Mouse (Mus musculus): ENCODE measurements around the gene Mthfd2l.

The Mthfd2l gene

DNA sequence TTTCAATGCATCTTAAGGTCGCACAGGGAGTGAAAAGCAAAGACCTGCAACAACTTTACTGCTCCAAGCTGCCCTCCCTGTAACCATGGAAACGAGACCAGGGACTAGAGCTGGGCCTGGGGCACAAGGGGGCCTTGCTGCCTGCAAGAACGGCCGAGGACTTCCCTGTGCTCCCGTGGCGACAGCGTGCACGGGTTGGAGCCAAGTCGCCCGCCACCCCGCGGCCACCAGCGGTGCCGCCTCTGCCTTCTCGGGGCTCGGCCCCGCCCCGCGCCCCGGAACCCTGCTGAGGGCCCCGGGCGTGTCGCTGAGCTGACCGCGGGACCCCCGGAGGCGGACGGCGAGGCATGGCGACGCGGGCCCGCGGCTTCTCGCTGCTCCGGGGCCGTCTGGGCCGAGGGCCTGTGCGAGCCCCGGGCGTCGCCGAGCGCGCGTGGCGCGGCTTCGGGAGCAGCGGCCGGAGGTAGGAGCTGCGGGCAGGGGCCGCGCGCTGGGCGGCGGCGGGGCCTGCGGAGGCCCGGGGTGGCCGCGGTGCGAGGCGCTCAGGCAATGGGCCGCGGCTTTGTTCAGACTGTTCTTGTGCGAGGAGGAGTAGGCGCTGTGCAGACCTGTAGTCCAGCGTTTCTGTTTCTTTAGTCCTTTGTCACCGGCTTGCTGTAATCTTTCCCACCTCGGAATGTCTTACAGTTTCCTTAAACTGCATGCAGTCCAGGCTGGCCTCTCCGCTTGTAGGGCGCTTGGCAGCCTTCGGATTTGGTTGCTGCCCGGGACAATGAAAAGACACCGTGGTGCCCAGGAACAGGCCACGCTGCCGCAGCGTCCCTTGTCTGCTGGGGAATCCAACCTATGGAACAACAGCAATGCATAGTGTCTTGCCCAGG, at the start of gene Mthfd2l:
Gene Mthfd2l, plus strand, starts transcription at position 147 of the 881 bp plus-strand sequence.
- DNase-seq (ENCODE audit: low spot score): peak; percentile 52

DNA sequence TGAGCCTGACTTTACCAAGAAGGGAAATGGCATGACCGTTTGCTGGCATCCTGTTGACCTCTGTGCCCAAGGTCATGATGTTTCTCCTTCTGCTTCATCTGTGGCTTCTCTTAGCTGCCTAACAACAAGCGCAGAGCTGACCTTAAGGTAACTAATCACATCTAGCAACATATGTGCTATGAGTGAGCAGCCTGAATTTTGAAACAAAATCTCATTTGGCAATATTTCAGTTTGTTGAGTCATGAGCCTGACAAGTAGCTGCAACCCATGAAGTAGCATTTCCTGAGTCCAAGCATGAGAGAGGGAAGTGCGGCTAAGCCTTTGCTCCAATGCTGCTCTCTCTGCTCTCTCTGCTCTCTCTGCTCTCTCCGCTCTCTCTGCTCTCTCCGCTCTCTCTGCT, 49.2 kb upstream of the Mthfd2l start:
- DNase-seq (ENCODE audit: low spot score): no peak

DNA sequence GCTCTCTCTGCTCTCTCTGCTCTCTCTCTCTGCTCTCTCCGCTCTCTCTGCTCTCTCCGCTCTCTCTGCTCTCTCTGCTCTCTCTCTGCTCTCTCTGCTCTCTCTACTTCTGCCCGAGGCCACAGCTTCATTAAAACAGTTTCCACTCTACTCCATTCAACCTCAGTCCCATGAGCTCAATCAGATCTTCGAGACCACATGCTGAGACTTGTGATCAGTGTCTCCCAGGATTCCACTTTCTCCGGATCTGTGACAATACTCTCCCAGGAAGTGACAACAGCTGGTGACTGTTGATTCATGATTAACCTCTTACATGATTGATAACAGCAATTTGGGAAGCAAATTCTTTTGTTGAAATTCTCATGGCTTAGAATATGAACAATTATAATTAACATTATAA, 48.8 kb upstream of the Mthfd2l start:
- no peak for DNase-seq (ENCODE audit: low spot score)

DNA sequence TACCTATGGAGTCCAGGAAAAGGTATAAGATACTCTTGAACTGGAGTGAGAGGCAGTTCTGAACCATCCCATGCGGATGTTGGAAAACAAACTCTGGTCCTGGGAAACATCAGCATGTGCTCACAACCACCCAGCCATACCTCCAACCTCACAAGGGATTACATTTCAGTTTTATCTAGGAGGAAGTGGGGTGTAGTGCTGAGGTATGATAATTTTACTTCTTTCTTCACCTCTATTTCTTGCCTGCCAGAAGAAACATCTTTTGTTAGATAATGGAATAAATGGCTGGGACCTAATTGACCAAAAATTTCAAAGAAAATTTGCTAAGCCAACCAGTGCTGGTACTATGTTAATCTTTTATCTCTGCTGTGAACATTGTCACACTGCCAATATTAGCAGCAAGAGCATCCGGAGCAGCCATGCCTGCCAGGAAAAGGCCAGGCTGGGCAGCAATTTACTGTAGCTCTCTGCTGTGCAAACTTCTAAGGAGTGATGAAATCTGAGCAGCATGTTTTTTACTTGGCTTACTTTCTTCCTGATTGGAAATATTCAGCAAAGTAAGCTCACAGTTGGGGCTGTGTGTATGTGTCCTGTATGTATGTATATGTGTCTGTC, 46.2 kb upstream of the Mthfd2l start:
- no peak for DNase-seq (ENCODE audit: low spot score)

DNA sequence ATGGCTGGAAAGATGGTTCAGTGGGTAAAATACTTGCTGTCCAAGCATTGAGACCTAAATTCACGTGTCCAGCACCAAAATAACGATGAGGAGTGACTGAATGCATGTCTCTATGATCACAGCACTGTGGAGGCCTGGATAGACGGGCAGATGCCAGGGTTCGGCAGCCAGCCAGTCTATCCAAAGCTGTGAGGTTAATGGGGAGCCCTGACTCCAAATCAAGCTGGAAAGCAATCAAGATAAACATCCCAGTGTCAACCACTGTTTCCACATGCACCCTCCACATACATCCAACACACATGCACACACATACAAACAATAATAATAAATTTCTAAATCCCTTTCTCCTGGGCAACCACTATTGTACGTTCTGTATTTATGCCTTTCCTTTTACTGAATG, 42.3 kb upstream of the Mthfd2l start:
- DNase-seq (ENCODE audit: low spot score): no peak

DNA sequence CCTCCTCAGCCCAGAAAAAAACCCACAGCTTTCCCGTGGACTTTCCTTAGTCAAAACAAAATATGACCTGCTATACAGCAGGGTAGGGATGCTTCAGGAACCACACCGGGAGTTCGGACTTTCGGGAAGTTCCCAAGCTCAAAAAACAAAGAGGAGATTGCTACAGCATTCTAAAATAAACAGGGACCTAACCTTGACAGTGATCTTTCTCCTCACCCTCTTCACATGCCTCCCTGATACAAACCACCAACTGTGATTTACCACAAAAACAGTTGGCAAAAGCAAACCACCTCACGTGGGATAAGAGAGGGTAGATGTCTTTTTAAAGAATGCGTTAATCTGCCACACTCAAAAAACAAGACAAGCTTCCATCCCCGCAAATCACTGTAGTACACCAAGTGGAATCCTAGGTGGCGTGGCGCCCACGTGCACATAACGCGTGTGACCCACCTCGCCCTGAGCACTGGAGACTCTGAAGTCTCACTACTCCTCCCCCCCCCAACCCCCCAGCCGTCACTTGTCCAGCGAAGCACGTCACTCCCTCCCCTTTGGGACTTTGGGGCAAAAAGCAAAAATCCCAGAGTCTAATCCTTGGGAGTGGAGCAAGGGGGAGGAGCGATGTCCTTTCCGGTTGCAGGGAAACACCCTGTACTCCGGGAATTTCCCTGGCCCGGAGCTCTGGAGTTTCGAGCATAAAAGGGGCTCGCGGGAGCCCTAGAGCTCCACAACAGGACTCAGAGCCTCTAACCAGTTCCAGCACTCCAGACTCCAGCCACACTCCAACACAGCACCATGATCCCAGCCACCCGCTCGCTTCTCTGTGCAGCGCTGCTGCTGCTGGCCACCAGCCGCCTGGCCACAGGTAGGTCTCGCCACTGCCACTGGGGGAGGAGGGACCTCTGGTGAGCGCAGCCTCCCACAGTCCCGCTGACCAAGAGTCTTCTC, 40.1 kb upstream of the Mthfd2l start, which contains the start of gene Cxcl1:
Gene Cxcl1, plus strand, starts transcription at position 723 of the 945 bp plus-strand sequence.
- no peak for DNase-seq (ENCODE audit: low spot score)

DNA sequence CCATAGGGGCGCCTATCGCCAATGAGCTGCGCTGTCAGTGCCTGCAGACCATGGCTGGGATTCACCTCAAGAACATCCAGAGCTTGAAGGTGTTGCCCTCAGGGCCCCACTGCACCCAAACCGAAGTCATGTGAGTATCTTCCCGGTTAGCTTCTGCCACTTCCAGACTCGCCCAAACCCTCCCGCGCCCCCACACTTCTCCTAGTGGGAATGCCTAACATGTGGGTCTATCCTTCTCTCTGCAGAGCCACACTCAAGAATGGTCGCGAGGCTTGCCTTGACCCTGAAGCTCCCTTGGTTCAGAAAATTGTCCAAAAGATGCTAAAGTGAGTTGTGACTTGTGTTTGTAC, 39.5 kb upstream of the Mthfd2l start:
- DNase-seq (ENCODE audit: low spot score): no peak

GRCm38 (mm10) chr5:90894231-90894630, 36.7 kb upstream of the Mthfd2l start:
- no peak for DNase-seq (ENCODE audit: low spot score)

- no peak for DNase-seq (ENCODE audit: low spot score)
Observed at GRCm38 (mm10) chr5:90897429-90897828, 33.5 kb upstream of the Mthfd2l start.

GRCm38 (mm10) chr5:90899308-90899707, 31.6 kb upstream of the Mthfd2l start:
- DNase-seq (ENCODE audit: low spot score): no peak

DNA sequence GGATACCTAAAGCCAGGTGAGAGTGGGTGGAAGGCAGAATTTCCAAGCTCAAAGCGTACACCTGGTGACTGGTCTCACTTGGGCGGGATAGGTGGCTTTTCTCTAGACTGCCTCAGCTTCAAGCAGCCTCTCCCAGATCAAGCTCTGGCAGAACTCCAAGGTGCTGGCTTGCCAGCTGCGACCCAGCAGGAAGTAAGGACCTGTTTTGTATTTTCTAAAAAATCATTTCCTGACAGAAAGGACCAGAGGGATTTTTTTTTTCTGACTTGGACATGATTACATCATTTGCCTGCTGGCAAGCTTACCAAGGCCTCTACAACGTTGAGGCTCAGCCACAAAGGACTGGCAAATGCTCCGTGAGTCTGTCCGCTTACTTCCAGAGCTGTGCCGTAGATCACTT, 30.8 kb upstream of the Mthfd2l start:
- DNase-seq (ENCODE audit: low spot score): no peak

DNA sequence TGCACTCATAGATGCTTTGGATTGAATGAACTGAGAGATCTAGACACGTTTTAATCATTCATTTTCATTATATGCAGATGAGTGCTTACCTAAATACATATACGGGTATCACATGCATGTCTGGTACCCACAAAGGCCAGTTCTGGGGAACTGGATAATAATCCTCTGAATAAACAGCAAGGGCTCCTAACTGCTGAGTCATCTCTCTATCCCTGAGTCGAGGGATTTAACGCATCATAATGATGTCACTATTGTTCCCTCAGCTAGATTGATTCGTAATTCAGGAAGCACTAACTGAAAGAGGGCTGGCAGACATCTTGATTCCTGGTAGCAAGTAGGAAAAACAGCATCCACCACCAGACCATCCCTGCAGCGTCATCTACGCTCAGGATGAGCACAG, 30.2 kb upstream of the Mthfd2l start:
- DNase-seq (ENCODE audit: low spot score): no peak

DNA sequence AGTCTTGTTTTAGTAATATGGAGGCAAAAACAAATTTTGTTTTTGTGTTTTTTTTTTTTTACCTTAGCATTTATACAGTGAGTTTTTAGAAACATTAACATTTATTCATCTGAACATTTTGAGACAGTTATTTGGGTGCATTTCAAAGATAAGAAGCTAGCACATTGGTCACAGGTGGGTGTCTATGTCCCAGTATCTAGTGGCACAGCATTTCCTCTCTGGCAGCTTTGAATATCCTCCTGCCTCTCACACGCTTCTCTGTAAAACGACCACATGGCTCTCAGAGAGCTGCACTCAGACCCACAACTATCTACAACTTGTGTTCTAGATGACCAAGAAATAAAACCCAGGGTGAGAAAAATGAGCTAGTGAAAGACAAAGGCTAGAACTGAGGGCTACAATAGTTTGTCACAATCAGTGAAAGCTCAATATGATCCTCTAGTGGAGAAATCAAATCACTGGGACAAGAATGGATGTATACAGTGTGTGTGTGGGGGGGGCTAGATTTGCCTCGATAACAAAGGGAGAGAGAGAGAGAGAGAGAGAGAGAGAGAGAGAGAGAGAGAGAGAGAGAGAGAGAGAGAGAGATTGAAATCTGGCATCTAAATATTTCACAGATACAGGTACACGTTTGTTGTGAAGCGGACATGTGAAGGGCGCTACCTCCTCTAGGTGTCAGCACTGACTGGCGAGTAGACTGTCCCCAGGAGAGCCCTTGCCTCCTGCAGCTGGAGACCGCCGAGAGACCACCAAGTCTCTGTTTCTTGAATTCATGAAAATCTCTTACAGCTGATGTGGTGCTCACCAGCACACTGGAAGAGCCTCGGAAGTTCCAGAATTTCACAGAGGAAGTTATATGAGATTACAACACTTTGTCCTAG, 28.3 kb upstream of the Mthfd2l start:
- no peak for DNase-seq (ENCODE audit: low spot score)

DNA sequence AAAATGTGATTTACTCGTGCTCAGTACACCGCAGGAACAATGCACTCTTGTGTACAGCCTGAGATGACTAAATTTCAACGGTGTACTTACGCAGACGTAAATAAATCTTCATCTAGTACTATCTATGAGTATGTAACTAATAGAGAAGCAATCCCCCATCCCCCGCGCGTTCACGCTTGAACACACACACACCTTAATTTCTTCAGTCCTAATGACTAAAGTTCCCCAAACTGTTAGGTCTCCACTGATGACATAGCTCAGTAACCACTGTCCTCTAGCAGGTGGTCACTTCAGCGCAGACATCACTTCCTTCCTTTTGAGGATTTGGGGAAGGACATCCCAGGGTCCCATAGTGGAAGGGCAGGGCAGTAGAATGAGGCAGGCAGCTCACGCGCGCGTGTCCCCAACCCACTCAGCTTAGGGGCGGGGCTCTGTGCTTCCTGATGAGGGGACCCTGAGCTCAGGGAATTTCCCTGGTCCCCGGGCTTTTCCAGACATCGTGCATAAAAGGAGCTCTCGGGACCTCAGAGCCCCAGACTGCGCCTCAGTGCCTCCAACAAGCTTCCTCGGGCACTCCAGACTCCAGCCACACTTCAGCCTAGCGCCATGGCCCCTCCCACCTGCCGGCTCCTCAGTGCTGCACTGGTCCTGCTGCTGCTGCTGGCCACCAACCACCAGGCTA, 27.4 kb upstream of the Mthfd2l start, which contains the start of gene Cxcl2:
Gene Cxcl2, plus strand, starts transcription at position 533 of the 682 bp plus-strand sequence.
- DNase-seq (ENCODE audit: low spot score): no peak

- peak; percentile 13 for DNase-seq (ENCODE audit: low spot score)
Observed at GRCm38 (mm10) chr5:90908983-90909382, 21.9 kb upstream of the Mthfd2l start.

- no peak for DNase-seq (ENCODE audit: low spot score)
Observed at GRCm38 (mm10) chr5:90919495-90919894, 11.4 kb upstream of the Mthfd2l start.

GRCm38 (mm10) chr5:90922958-90923357, 8.0 kb upstream of the Mthfd2l start:
- no peak for DNase-seq (ENCODE audit: low spot score)

DNA sequence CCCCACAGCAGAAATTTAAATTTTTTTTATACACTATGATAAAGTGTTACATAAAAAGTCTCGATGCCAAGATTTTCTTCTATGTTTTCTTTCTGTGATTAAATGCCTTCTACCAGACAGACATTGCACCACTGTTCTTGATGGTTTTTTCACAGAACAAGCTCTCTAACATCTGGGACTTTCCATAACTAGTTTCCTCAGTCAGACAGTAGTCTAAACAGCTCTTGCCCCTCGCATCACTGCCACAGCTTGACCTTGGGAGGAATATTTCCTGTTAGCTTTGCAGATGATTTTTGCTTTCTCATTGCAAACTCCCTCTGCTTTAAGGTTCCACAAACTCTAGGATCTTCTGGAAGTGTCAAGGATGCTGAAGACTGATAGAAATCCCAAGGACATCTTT, 371 bp upstream of the Mthfd2l start:
- DNase-seq (ENCODE audit: low spot score): no peak

DNA sequence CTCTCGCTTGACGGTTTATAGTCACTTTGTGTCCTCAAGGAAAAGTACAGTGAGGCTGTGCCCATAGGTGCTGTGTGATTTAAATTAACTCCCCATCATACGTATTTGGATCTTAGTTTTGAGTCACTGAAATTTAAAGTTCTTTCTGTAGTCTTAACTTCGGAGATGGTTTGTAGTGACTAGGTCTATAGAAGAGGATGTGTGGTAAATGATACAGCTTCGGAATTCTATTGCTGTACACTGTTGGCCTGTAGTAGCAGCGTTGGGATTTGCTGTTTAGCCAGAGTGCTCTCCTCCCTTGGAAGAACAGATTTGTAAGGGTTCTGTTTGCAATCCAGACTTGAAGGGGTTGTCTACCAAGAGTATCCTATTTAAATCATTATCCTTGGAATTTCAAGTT, 994 bp downstream of the Mthfd2l start:
- no peak for DNase-seq (ENCODE audit: low spot score)

GRCm38 (mm10) chr5:90936706-90937105, 5.8 kb downstream of the Mthfd2l start:
- no peak for DNase-seq (ENCODE audit: low spot score)

- no peak for DNase-seq (ENCODE audit: low spot score)
Observed at GRCm38 (mm10) chr5:90945453-90945852, 14.5 kb downstream of the Mthfd2l start.
